In genomic region chr17:21707343-21707996, GRCm38 (mm10) we compare ENCODE assay signal across 7 mouse cellular contexts. TPM values are rescaled to one million over a fixed set of nuclear protein-coding genes. Genes with fewer than 3 reads are reported as not detected.
DNase-seq lines count a peak whose midpoint lies in the region; ATAC-seq and TF ChIP-seq lines count a peak whose summit lies in the region.

Gene Zfp760, plus strand, starts transcription at chr17:21707741.

- peak within 1 kb of the TSS; percentile 67 for H3K4me2 ChIP-seq in intestine, postnatal 0 days (replicated peaks; ENCODE audit: low read depth)
- peak within 1 kb of the TSS; percentile 60 for H3K4me2 ChIP-seq in midbrain, embryonic 12.5 days (replicated peaks)

- peak within 1 kb of the TSS; percentile 50; the same call in 1 of the 2 replicates for H3K9ac ChIP-seq in intestine, postnatal 0 days (ENCODE audit: low read depth, low read length)
- peak within 1 kb of the TSS; percentile 68 for H3K9ac ChIP-seq in midbrain, embryonic 12.5 days (replicated peaks)

- H3K4me3 ChIP-seq in embryonic facial prominence, embryonic 10.5 days, result peak within 1 kb of the TSS; percentile 74
- H3K4me3 ChIP-seq in intestine, postnatal 0 days (ENCODE audit: low read depth, low read length), result peak within 1 kb of the TSS; percentile 57
- H3K4me3 ChIP-seq in midbrain, embryonic 12.5 days, result peak within 1 kb of the TSS; percentile 60
- peak within 1 kb of the TSS; percentile 83 for H3K4me3 ChIP-seq in small intestine, adult 2 months (ENCODE audit: low read depth, low read length)

- intact Hi-C loops in left cerebral cortex, postnatal 4 days (cut with DNase I), result no loop called here

- H3K27me3 ChIP-seq in embryonic facial prominence, embryonic 10.5 days (replicated peaks; ENCODE audit: low read depth, poor library complexity, severe bottlenecking), result no peaks in the 10 kb centered on the region
- H3K27me3 ChIP-seq in intestine, postnatal 0 days (replicated peaks; ENCODE audit: control insufficient read depth, insufficient read depth, low read length), result no peaks in the 10 kb centered on the region
- H3K27me3 ChIP-seq in midbrain, embryonic 12.5 days, result no peaks in the 10 kb centered on the region
- no peaks in the 10 kb centered on the region for H3K27me3 ChIP-seq in small intestine, adult 2 months (ENCODE audit: control insufficient read depth, insufficient read depth, low read length)

- H3K4me1 ChIP-seq in embryonic facial prominence, embryonic 10.5 days, result peaks cover 12% of the 10 kb centered on the region
- no peaks in the 10 kb centered on the region for H3K4me1 ChIP-seq in intestine, postnatal 0 days (replicated peaks; ENCODE audit: control insufficient read depth, insufficient read depth, low read length)
- peaks cover 10% of the 10 kb centered on the region for H3K4me1 ChIP-seq in midbrain, embryonic 12.5 days
- H3K4me1 ChIP-seq in small intestine, adult 2 months (ENCODE audit: control insufficient read depth, insufficient read depth, insufficient read length, low read length), result peaks cover 3% of the 10 kb centered on the region; the same call in 1 of the 2 replicates

- WGBS in embryonic facial prominence, embryonic 10.5 days, result 3% methylated on average over 26 of the region's 26 CpGs
- WGBS in intestine, postnatal 0 days, result 7% methylated on average over 26 of the region's 26 CpGs
- 4% methylated on average over 26 of the region's 26 CpGs for WGBS in midbrain, embryonic 12.5 days
- WGBS in small intestine, adult 2 months, result 5% methylated on average over 26 of the region's 26 CpGs

- DNase-seq in adrenal gland, postnatal 10 days, result peak; percentile 89
- DNase-seq in embryonic facial prominence, embryonic 10.5 days (ENCODE audit: low spot score), result peak; percentile 90
- peak; percentile 67 for DNase-seq in gonadal fat pad, adult 2 months (ENCODE audit: low read depth)
- peak; percentile 81 for DNase-seq in left cerebral cortex, postnatal 4 days

- peaks cover 27% of the 10 kb centered on the region for H3K36me3 ChIP-seq in embryonic facial prominence, embryonic 10.5 days (replicated peaks)
- H3K36me3 ChIP-seq in intestine, postnatal 0 days (ENCODE audit: control insufficient read depth, insufficient read depth), result no peaks in the 10 kb centered on the region
- H3K36me3 ChIP-seq in midbrain, embryonic 12.5 days, result peaks cover 19% of the 10 kb centered on the region
- peaks cover 4% of the 10 kb centered on the region for H3K36me3 ChIP-seq in small intestine, adult 2 months (ENCODE audit: control insufficient read depth, insufficient read depth, low read length)

- H3K27ac ChIP-seq in embryonic facial prominence, embryonic 10.5 days (replicated peaks), result peak within 1 kb of the TSS; percentile 95
- peak within 1 kb of the TSS; percentile 67 for H3K27ac ChIP-seq in intestine, postnatal 0 days (ENCODE audit: low read depth, low read length)
- H3K27ac ChIP-seq in midbrain, embryonic 12.5 days (replicated peaks), result peak within 1 kb of the TSS; percentile 86
- H3K27ac ChIP-seq in small intestine, adult 2 months (ENCODE audit: insufficient read depth, low read depth, low read length), result peak within 1 kb of the TSS; percentile 56

- H3K9me3 ChIP-seq in embryonic facial prominence, embryonic 10.5 days, result no peaks in the 10 kb centered on the region
- H3K9me3 ChIP-seq in intestine, postnatal 0 days (ENCODE audit: control insufficient read depth), result no peaks in the 10 kb centered on the region
- no peaks in the 10 kb centered on the region for H3K9me3 ChIP-seq in midbrain, embryonic 12.5 days

- ATAC-seq in intestine, postnatal 0 days, result peak; percentile 96
- peak; percentile 97 for ATAC-seq in midbrain, embryonic 12.5 days (ENCODE audit: low FRiP score, low read depth)

- TF ChIP-seq CTCF in intestine, postnatal 0 days (IDR thresholded peaks at IDR 0.05; ENCODE audit: low read depth), result no peak
- TF ChIP-seq CTCF in small intestine, adult 2 months (IDR thresholded peaks at IDR 0.05; ENCODE audit: extremely low read depth, insufficient read length, insufficient replicate concordance, low read depth, low read length), result 0 out of 2 replicates have a peak, but pooled peaks have one; percentile 6

- TF ChIP-seq POLR2A in small intestine, adult 2 months (IDR thresholded peaks at IDR 0.05; ENCODE audit: low read depth, low read length), result peak; percentile 55; the same call in 1 of the 2 replicates

RNA-seq across cellular contexts. Expression of gene Zfp760, which starts in this region (rescaled TPM):
- 1 to 10 TPM; 4.7 to 8.3 TPM for total RNA-seq in adrenal gland, postnatal 10 days (2021)
- 19.7 and 20.2 TPM in 2 replicates for polyA plus RNA-seq in embryonic facial prominence, embryonic 10.5 days (2016; fragmentation: Nextera tagmentation; extraction: Ambion mirVana)
- polyA plus RNA-seq in gonadal fat pad, adult 2 months (2012; rRNA removed), result 1.7 and 2.0 TPM in 2 replicates
- 2.3 and 2.5 TPM in 2 replicates for polyA plus RNA-seq in intestine, postnatal 0 days (2015; fragmentation: Nextera tagmentation; extraction: Ambion mirVana)
- total RNA-seq in left cerebral cortex, postnatal 4 days (2021), result 10 to 100 TPM; 13.6 to 15.9 TPM
- 22.7 and 24.5 TPM in 2 replicates for polyA plus RNA-seq in midbrain, embryonic 12.5 days (2016; fragmentation: Nextera tagmentation; extraction: Ambion mirVana)
- polyA plus RNA-seq in small intestine, adult 2 months (2012; rRNA removed), result 0.08 and 0.20 TPM in 2 replicates

Comparison
In these comparisons a context has a peak if more than half of its experiments do, and no peak if none do; other contexts are left out.
1. Peak in every context shown above with its lines: DNase-seq, ATAC-seq, H3K4me3 ChIP-seq and H3K27ac ChIP-seq.